11 mouse cellular contexts compared by ENCODE assay signal in the genomic region with DNA sequence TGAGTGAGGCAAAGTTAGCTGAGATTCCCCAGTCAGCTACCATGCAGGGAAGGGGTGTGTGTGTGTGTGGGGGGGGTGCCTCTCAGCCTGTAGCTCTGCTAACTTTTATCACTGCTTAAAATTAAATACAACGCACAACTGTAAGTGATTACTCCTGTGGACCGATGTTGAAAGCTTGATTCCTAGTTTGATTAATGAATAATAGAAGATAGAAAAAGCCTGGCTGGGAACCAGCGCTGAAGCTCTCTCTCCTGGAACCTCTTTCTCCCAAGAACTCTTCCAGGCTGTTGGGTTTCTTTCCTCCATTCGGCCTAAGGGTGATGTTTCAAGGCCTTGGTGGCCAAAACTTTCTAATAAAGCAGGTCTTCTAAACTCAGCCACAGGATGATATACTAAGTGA. TPM values are rescaled to one million over a fixed set of nuclear protein-coding genes. Genes with fewer than 3 reads are reported as not detected.
DNase-seq lines count a peak whose midpoint lies in the region; ATAC-seq and TF ChIP-seq lines count a peak whose summit lies in the region.
"Had no signal": no experiment of that assay in that cellular context is flagged by ENCODE, and none has a peak within 500 bp of the region (broad histone marks: within the 10 kb centered on the region; RNA-seq: fewer than 3 reads in every experiment).

No protein-coding gene starts in this region.

- 88% methylated on average over 4 of the region's 4 CpGs for WGBS in midbrain, embryonic 13.5 days
- 85% methylated on average over 4 of the region's 4 CpGs for WGBS in midbrain, embryonic 11.5 days
- WGBS in limb, embryonic 12.5 days = 37% methylated on average over 4 of the region's 4 CpGs
- WGBS in stomach, embryonic 15.5 days = 30% methylated on average over 4 of the region's 4 CpGs

- peaks cover 29% of the 10 kb centered on the region for H3K4me1 ChIP-seq in midbrain, embryonic 13.5 days (replicated peaks)
- H3K4me1 ChIP-seq in midbrain, embryonic 11.5 days (ENCODE audit: control insufficient read depth, insufficient read depth, low read length) = peaks cover 3% of the 10 kb centered on the region; the same call in 1 of the 2 replicates
- peaks cover 54% of the 10 kb centered on the region for H3K4me1 ChIP-seq in limb, embryonic 12.5 days (replicated peaks)
- peaks cover 8% of the 10 kb centered on the region; the same call in 1 of the 2 replicates for H3K4me1 ChIP-seq in stomach, embryonic 15.5 days

- peak overlapping the region; percentile 91 for H3K4me3 ChIP-seq in gastrocnemius, adult 2 months
- no peak overlapping the region; the same call in 1 of the 2 replicates for H3K4me3 ChIP-seq in midbrain, embryonic 13.5 days (replicated peaks)
- no peak overlapping the region for H3K4me3 ChIP-seq in midbrain, embryonic 11.5 days (ENCODE audit: low read depth, low read length)
- H3K4me3 ChIP-seq in limb, embryonic 12.5 days (replicated peaks) = peak overlapping the region; percentile 70; the same call in 1 of the 2 replicates
- peak overlapping the region; percentile 64 for H3K4me3 ChIP-seq in stomach, embryonic 15.5 days (replicated peaks)

- H3K4me2 ChIP-seq in midbrain, embryonic 13.5 days (replicated peaks) = peak overlapping the region; percentile 96
- no peak overlapping the region for H3K4me2 ChIP-seq in midbrain, embryonic 11.5 days
- H3K4me2 ChIP-seq in limb, embryonic 12.5 days = peak overlapping the region; percentile 92
- peak overlapping the region; percentile 70 for H3K4me2 ChIP-seq in stomach, embryonic 15.5 days

- no peaks in the 10 kb centered on the region for H3K27me3 ChIP-seq in midbrain, embryonic 13.5 days
- peaks cover 2% of the 10 kb centered on the region; the same call in 1 of the 2 replicates for H3K27me3 ChIP-seq in midbrain, embryonic 11.5 days (ENCODE audit: control insufficient read depth, insufficient read depth, low read length)
- 0 out of 2 replicates have a peak, but pooled peaks cover 4% of the 10 kb centered on the region for H3K27me3 ChIP-seq in limb, embryonic 12.5 days
- H3K27me3 ChIP-seq in stomach, embryonic 15.5 days (replicated peaks) = no peaks in the 10 kb centered on the region

- no peaks in the 10 kb centered on the region for H3K9me3 ChIP-seq in midbrain, embryonic 13.5 days
- no peaks in the 10 kb centered on the region for H3K9me3 ChIP-seq in midbrain, embryonic 11.5 days (ENCODE audit: control insufficient read depth, low read length)
- H3K9me3 ChIP-seq in limb, embryonic 12.5 days = no peaks in the 10 kb centered on the region
- H3K9me3 ChIP-seq in stomach, embryonic 15.5 days = no peaks in the 10 kb centered on the region

- no peak for TF ChIP-seq CTCF in gastrocnemius, adult 2 months (IDR thresholded peaks at IDR 0.05)

- peak overlapping the region; percentile 81 for H3K27ac ChIP-seq in gastrocnemius, adult 2 months
- H3K27ac ChIP-seq in midbrain, embryonic 13.5 days = no peak overlapping the region
- no peak overlapping the region for H3K27ac ChIP-seq in midbrain, embryonic 11.5 days (ENCODE audit: low read depth, low read length)
- H3K27ac ChIP-seq in limb, embryonic 12.5 days = no peak overlapping the region
- H3K27ac ChIP-seq in stomach, embryonic 15.5 days = peak overlapping the region; percentile 52

- intact Hi-C loops in gastrocnemius, adult 2 months (cut with DNase I) = loop anchor here (5.0 kb wide), 1 partner anchor 36 kb away; no protein-coding TSS in a partner anchor

- H3K36me3 ChIP-seq in midbrain, embryonic 13.5 days = no peaks in the 10 kb centered on the region
- H3K36me3 ChIP-seq in midbrain, embryonic 11.5 days (ENCODE audit: control insufficient read depth, insufficient read depth, low read length) = no peaks in the 10 kb centered on the region
- no peaks in the 10 kb centered on the region for H3K36me3 ChIP-seq in limb, embryonic 12.5 days
- no peaks in the 10 kb centered on the region for H3K36me3 ChIP-seq in stomach, embryonic 15.5 days

- H3K9ac ChIP-seq in midbrain, embryonic 13.5 days (replicated peaks) = no peak overlapping the region
- no peak overlapping the region for H3K9ac ChIP-seq in midbrain, embryonic 11.5 days (ENCODE audit: low read length)
- peak overlapping the region; percentile 86; the same call in 1 of the 2 replicates for H3K9ac ChIP-seq in limb, embryonic 12.5 days (replicated peaks)
- H3K9ac ChIP-seq in stomach, embryonic 15.5 days = no peak overlapping the region

- DNase-seq in gastrocnemius, adult 2 months = no peak
- DNase-seq in gastrocnemius, postnatal 25 days = no peak
- DNase-seq in midbrain, embryonic 11.5 days (ENCODE audit: low spot score, missing footprints) = no peak
- no peak for DNase-seq in thymus, postnatal 25 days
- DNase-seq: cerebellum, adult 18-20 months; lung, postnatal 10 days had no signal

- ATAC-seq in midbrain, embryonic 13.5 days = no peak
- no peak for ATAC-seq in midbrain, embryonic 11.5 days (ENCODE audit: low FRiP score)
- ATAC-seq in limb, embryonic 12.5 days (ENCODE audit: insufficient number of reproducible peaks, insufficient read depth, low FRiP score, low TSS enrichment, low read depth) = no peak
- no peak for ATAC-seq in stomach, embryonic 15.5 days (ENCODE audit: insufficient read depth, low FRiP score, low read depth)
- ATAC-seq in CD4-positive, CD25-positive, alpha-beta regulatory T cell, adult 4 months = no peak

RNA-seq across cellular contexts. Expression of gene Tshz2, which starts 3.6 kb away (rescaled TPM):
- 10 to 100 TPM; 10.3 to 14.8 TPM for total RNA-seq in gastrocnemius, adult 2 months (2021)
- total RNA-seq in gastrocnemius, postnatal 25 days (2021) = 10 to 100 TPM; 11.5 to 13.7 TPM
- 13.1 and 13.5 TPM in 2 replicates for polyA plus RNA-seq in midbrain, embryonic 13.5 days (2015; fragmentation: Nextera tagmentation; extraction: Ambion mirVana)
- polyA plus RNA-seq in midbrain, embryonic 11.5 days (2014; fragmentation: Nextera tagmentation; extraction: Ambion mirVana) = 1.3 and 1.9 TPM in 2 replicates
- polyA plus RNA-seq in limb, embryonic 12.5 days (2016; fragmentation: Nextera tagmentation; extraction: Ambion mirVana) = 10.9 and 12.0 TPM in 2 replicates
- polyA plus RNA-seq in stomach, embryonic 15.5 days (2015; fragmentation: Nextera tagmentation; extraction: Ambion mirVana) = 15.9 and 16.5 TPM in 2 replicates
- polyA plus RNA-seq in CD4-positive, CD25-positive, alpha-beta regulatory T cell, adult 4 months (2017; shearing (Covaris generic)) = under 1 TPM in 1 of 2 experiments, not detected in 1; 0.83 TPM

RNA-seq across cellular contexts. Expression of gene Gm11011, which starts 48.9 kb away (rescaled TPM):
- total RNA-seq in gastrocnemius, adult 2 months (2021) = not detected
- total RNA-seq in gastrocnemius, postnatal 25 days (2021) = not detected
- polyA plus RNA-seq in midbrain, embryonic 13.5 days (2015; fragmentation: Nextera tagmentation; extraction: Ambion mirVana) = not detected in 2 replicates
- polyA plus RNA-seq in midbrain, embryonic 11.5 days (2014; fragmentation: Nextera tagmentation; extraction: Ambion mirVana) = not detected in 2 replicates
- not detected in 2 replicates for polyA plus RNA-seq in limb, embryonic 12.5 days (2016; fragmentation: Nextera tagmentation; extraction: Ambion mirVana)
- polyA plus RNA-seq in stomach, embryonic 15.5 days (2015; fragmentation: Nextera tagmentation; extraction: Ambion mirVana) = not detected in 2 replicates
- polyA plus RNA-seq in CD4-positive, CD25-positive, alpha-beta regulatory T cell, adult 4 months (2017; shearing (Covaris generic)) = not detected
- polyA plus RNA-seq: large intestine, adult 2 months had no signal

Comparison
In these comparisons a context has a peak if more than half of its experiments do, and no peak if none do; other contexts are left out.
1. H3K27ac ChIP-seq: peak in gastrocnemius, adult 2 months (single experiment) and stomach, embryonic 15.5 days (single experiment); none in midbrain, embryonic 13.5 days (single experiment), midbrain, embryonic 11.5 days (single experiment) and limb, embryonic 12.5 days (single experiment).
2. H3K4me3 ChIP-seq: peak in gastrocnemius, adult 2 months (single experiment), limb, embryonic 12.5 days (single experiment) and stomach, embryonic 15.5 days (single experiment); none in midbrain, embryonic 13.5 days (single experiment) and midbrain, embryonic 11.5 days (single experiment).